Mouse (Mus musculus) olfactory bulb, adult 2 months (tissue): ENCODE data around the gene Nmral1.

Experiments
- CTCF ChIP-seq: fragments of 200-500 bp; IDR thresholded peaks from 2 replicates; pipeline ENCODE4 v1.5.1; 2012; ENCODE audit warnings: low read depth, mild to moderate bottlenecking, low read length, moderate library complexity; ENCODE audit not compliant: insufficient read depth
- POLR2A ChIP-seq: fragments of 200-500 bp; IDR thresholded peaks from 2 replicates; pipeline ENCODE4 v1.6.1; 2012; ENCODE audit warnings: mild to moderate bottlenecking, low read depth, low read length, moderate library complexity; ENCODE audit not compliant: insufficient read depth

- TF ChIP-seq CTCF (no peak), POLR2A (no peak)
Measured at GRCm38 (mm10) chr16:4726528-4727128, 7.5 kb upstream of the Nmral1 start.
